ENCODE assay signal across 18 mouse cellular contexts in the genomic region with DNA sequence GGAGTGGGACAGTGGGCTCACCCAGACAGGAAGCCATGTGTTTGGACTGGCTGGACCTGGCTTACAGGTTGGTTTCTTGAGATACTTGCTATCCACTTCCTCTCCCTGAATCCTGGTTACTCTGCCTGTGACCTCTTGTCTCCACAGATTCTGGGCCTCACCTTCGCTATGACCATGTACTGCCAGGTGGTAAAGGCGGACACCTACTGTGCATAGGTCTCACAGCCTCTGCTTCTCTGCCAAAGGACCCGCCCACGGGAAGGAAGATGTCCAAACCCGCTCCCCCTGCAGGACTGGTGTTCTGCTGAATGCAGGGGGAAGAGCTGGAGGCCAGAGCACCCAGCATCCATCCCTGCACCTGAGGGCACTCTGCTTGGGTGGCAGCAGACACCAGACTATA. TPM values are rescaled to one million over a fixed set of nuclear protein-coding genes. Genes with fewer than 3 reads are reported as not detected.
DNase-seq lines count a peak whose midpoint lies in the region; ATAC-seq lines count a peak whose summit lies in the region.
"Had no signal": no experiment of that assay in that cellular context is flagged by ENCODE, and none has a peak within 500 bp of the region (broad histone marks: within the 10 kb centered on the region; RNA-seq: fewer than 3 reads in every experiment).

No protein-coding gene starts in this region.

- peak; percentile 82 for DNase-seq in cerebellum, adult 11-12 months
- no peak for DNase-seq in cerebellum, adult 11 months
- peak; percentile 61 for DNase-seq in cerebellum, adult 8-10 months
- peak; percentile 71 to 79 for DNase-seq in cerebellum, postnatal 25 days
- DNase-seq in urinary bladder, postnatal 14 days (ENCODE audit: low spot score): no peak
- no peak for DNase-seq in retina, embryonic 14.5 days (ENCODE audit: low spot score)
- DNase-seq: adrenal gland, adult 2 months; adrenal gland, postnatal 25 days; B cell, adult 2 months; embryo, embryonic 11 days; gastrocnemius, postnatal 10 days; heart, adult 11 months; kidney, adult 2 months had no signal

- ATAC-seq in megakaryocyte, adult 5-6 weeks (ENCODE audit: poor library complexity, severe bottlenecking): no peak
- ATAC-seq: forebrain, embryonic 13.5 days; forebrain, embryonic 16.5 days; intestine, postnatal 0 days had no signal

RNA-seq across cellular contexts. Expression of gene Tspan4, which starts 17.7 kb away (rescaled TPM):
- 1.4 and 1.5 TPM in 2 replicates for total RNA-seq in megakaryocyte, adult 5-6 weeks (2015)
- 1.9 and 3.3 TPM in 2 replicates for total RNA-seq in megakaryocyte, adult 5-6 weeks (2017)

RNA-seq across cellular contexts. Expression of gene Polr2l, which starts 17.8 kb away (rescaled TPM):
- 16.6 and 24.0 TPM in 2 replicates for total RNA-seq in megakaryocyte, adult 5-6 weeks (2015)
- 17.9 and 27.6 TPM in 2 replicates for total RNA-seq in megakaryocyte, adult 5-6 weeks (2017)

RNA-seq across cellular contexts. Expression of gene Cd151, which starts 25.5 kb away (rescaled TPM):
- 13.3 and 16.8 TPM in 2 replicates for total RNA-seq in megakaryocyte, adult 5-6 weeks (2015)
- 21.6 and 26.4 TPM in 2 replicates for total RNA-seq in megakaryocyte, adult 5-6 weeks (2017)

RNA-seq across cellular contexts. Expression of gene Cracr2b, which starts 31.8 kb away (rescaled TPM):
- total RNA-seq in megakaryocyte, adult 5-6 weeks (2015): 1.6 and 1.8 TPM in 2 replicates
- 1.5 and 2.0 TPM in 2 replicates for total RNA-seq in megakaryocyte, adult 5-6 weeks (2017)
- total RNA-seq: CH12.LX had no signal

RNA-seq across cellular contexts. Expression of gene Pnpla2, which starts 37.7 kb away (rescaled TPM):
- 31.2 and 34.5 TPM in 2 replicates for total RNA-seq in megakaryocyte, adult 5-6 weeks (2015)
- total RNA-seq in megakaryocyte, adult 5-6 weeks (2017): 9.1 and 12.3 TPM in 2 replicates

Comparison
In these comparisons a context has a peak if more than half of its experiments do, and no peak if none do; other contexts are left out.
1. DNase-seq: peak in cerebellum, adult 11-12 months (single experiment), cerebellum, adult 8-10 months (single experiment) and cerebellum, postnatal 25 days (2 of 2); none in cerebellum, adult 11 months (single experiment), urinary bladder, postnatal 14 days (single experiment) and retina, embryonic 14.5 days (single experiment).